Mouse (Mus musculus) embryonic facial prominence, embryonic 15.5 days (tissue): ENCODE results near the gene Bmf. TPM values are rescaled to one million over a fixed set of nuclear protein-coding genes. Genes with fewer than 3 reads are reported as not detected.

Experiments used
- ATAC-seq: fragments of 200-750 bp; cut with Nextera tagmentation; 2 replicates; pipeline ENCODE4 v1.8.0; 2017; ENCODE audit warnings: low read depth, moderate TSS enrichment; ENCODE audit not compliant: insufficient number of reproducible peaks, low FRiP score, low TSS enrichment
- H3K27ac ChIP-seq: fragments of 300-500 bp; sonication (generic); replicated peaks from 2 replicates; pipeline ENCODE4 v1.5.1; 2015; ENCODE audit warnings: mild to moderate bottlenecking, inconsistent platforms
- H3K27me3 ChIP-seq: fragments of 300-500 bp; sonication (generic); 2 replicates; pipeline ENCODE4 v1.6.1; 2015; ENCODE audit warnings: inconsistent platforms
- H3K36me3 ChIP-seq: fragments of 300-500 bp; sonication (generic); 2 replicates; pipeline ENCODE4 v1.6.1; 2015; ENCODE audit warnings: mild to moderate bottlenecking, inconsistent platforms
- H3K4me1 ChIP-seq: fragments of 300-500 bp; sonication (generic); 2 replicates; pipeline ENCODE4 v1.6.1; 2015; ENCODE audit warnings: inconsistent platforms
- H3K4me2 ChIP-seq: fragments of 300-500 bp; sonication (generic); replicated peaks from 2 replicates; pipeline ENCODE4 v1.6.1; 2015; ENCODE audit warnings: mild to moderate bottlenecking, inconsistent platforms
- H3K4me3 ChIP-seq: fragments of 300-500 bp; sonication (generic); replicated peaks from 2 replicates; pipeline ENCODE4 v1.5.1; 2015; ENCODE audit warnings: mild to moderate bottlenecking, inconsistent platforms
- H3K9ac ChIP-seq: fragments of 300-500 bp; sonication (generic); 2 replicates; pipeline ENCODE4 v1.6.1; 2015; ENCODE audit warnings: inconsistent platforms
- H3K9me3 ChIP-seq: fragments of 300-500 bp; sonication (generic); replicated peaks from 2 replicates; pipeline ENCODE4 v1.6.1; 2016; ENCODE audit warnings: inconsistent platforms
- WGBS: fragments of 180-500 bp; shearing (Covaris S2); methylation state at CpG from one replicate; pipeline ENCODE4 v1.1.7; 2015; 5-methylcytosine and 5-hydroxymethylcytosine counted together
- polyA plus RNA-seq: library from polyadenylated mRNA; unstranded; fragments of >200 nt; fragmentation: Nextera tagmentation; extraction: Ambion mirVana; gene quantifications from 2 replicates; pipeline ENCODE4 v1.2.1, GENCODE M21; 2015

Gene Bmf
- polyA plus RNA-seq, 1 experiment from 2014 or later = 6.7 TPM

DNA sequence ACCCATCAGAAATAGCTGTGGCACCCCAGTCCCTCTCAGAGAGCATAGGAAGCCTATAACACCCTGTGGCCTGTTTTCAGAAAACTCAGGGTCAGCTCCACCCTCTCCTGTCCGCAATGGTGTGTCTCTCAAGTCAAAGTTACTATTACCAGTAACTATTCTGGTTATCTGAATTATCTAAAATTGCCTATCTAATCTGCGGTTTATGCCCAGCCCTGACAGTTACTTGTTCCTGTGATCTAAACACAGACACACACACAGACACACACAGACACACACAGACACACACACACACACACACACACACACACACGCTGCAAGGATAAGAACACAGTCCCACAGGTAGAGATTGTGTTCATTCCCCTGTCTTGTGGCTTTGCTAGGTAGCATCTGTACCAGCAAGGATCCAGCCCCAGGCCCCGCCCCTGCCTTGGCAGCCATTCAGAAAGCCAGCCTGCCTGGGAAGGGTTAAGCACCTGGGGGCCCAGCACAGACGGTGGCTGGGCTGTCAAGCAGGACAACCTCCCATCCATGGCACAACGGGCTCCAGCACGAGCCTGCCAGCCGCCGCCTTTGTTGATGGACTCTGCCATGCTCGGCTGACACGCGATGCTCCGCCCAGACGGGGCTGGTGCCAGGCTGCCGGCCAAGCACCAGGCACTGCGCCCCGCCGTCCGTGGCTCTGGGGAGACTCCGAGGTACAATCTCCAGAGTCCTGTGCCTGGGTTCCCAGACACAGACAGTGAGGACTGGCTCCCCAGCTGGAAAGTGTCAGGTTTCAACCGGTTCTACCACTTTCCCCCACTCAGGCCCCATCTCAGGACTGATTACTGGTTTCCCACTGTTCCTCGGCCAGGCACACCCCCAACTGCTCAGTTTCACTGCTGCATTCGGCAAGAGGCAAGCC is 5.3 kb downstream of the Bmf start:
- Histone ChIP-seq H3K9ac (no peak overlapping the region), H3K9me3 (no peaks in the 10 kb centered on the region), H3K27ac (peak overlapping the region; percentile 97), H3K36me3 (no peaks in the 10 kb centered on the region), H3K4me1 (peaks cover 90% of the 10 kb centered on the region), H3K4me2 (peak overlapping the region; percentile 89), H3K4me3 (peak overlapping the region; percentile 33), H3K27me3 (no peaks in the 10 kb centered on the region)
- WGBS = 5% methylated on average over 23 of the region's 23 CpGs
- peak; percentile 84 for ATAC-seq

GRCm38 (mm10) chr2:118542971-118543573 is 6.4 kb downstream of the Bmf start:
- ATAC-seq = no peak
- 84% methylated on average over 1 of the region's 1 CpGs for WGBS
- Histone ChIP-seq H3K4me1 (peaks cover 82% of the 10 kb centered on the region), H3K4me3 (no peak overlapping the region), H3K9ac (no peak overlapping the region), H3K4me2 (peak overlapping the region; percentile 89; the same call in 1 of the 2 replicates), H3K27me3 (no peaks in the 10 kb centered on the region), H3K9me3 (no peaks in the 10 kb centered on the region), H3K36me3 (peaks cover 5% of the 10 kb centered on the region), H3K27ac (peak overlapping the region; percentile 97)

DNA sequence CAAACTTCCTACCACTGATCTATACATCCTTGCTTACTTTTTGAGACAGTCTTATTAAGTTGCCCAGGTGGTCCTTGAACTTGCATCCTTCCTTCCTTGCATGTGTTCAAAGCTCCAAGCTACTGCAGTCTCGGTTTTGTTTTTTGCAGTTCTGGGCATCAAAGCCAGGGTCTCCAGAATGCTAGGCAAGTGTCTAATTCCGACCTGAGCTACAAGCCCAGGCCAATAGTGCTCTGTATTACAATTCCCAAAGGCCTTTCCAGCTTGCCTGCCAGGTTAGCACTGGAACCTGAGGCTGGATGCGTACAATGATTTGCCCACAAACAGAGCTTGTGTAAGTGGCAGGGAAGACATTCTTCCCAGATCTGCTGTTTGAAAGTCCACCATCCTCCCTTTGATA is 7.8 kb downstream of the Bmf start:
- peaks cover 79% of the 10 kb centered on the region for H3K4me1 ChIP-seq

DNA sequence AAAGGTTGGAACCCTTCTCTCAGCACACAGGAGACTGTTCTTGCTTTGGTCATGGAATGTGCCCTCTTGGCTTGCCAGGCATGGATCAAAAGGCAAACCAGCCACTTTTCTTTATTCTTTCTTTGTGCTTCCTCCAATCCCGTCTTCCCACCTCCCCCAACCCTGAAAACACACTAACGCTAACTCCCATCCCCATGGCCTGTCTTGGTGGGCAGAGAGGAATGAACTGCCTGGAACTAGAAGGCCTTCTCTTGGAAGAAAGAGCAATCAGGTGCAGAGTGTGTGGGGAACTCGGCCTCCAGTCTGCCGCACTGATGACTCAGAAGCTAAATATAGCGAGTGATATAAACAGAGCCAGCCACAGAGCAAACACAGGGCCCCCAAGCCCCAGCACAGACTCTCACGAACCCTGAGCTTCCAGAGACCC is 8.8 kb downstream of the Bmf start:
- WGBS = 11% methylated on average over 6 of the region's 6 CpGs
- no peaks in the 10 kb centered on the region for H3K9me3 ChIP-seq
- no peak overlapping the region for H3K9ac ChIP-seq
- no peak overlapping the region for H3K4me2 ChIP-seq
- H3K4me3 ChIP-seq = no peak overlapping the region
- peak; percentile 45; the same call in 1 of the 2 replicates for ATAC-seq
- peak overlapping the region; percentile 84 for H3K27ac ChIP-seq
- H3K4me1 ChIP-seq = peaks cover 77% of the 10 kb centered on the region
- H3K36me3 ChIP-seq = peaks cover 5% of the 10 kb centered on the region
- no peaks in the 10 kb centered on the region for H3K27me3 ChIP-seq

More for the DNA sequence above, 7.8 kb downstream of the Bmf start:
- Histone ChIP-seq H3K27ac (no peak overlapping the region), H3K9ac (no peak overlapping the region), H3K27me3 (no peaks in the 10 kb centered on the region), H3K9me3 (no peaks in the 10 kb centered on the region), H3K4me3 (no peak overlapping the region), H3K36me3 (peaks cover 5% of the 10 kb centered on the region), H3K4me2 (no peak overlapping the region)
- 75% methylated on average over 3 of the region's 3 CpGs for WGBS
- no peak for ATAC-seq

DNA sequence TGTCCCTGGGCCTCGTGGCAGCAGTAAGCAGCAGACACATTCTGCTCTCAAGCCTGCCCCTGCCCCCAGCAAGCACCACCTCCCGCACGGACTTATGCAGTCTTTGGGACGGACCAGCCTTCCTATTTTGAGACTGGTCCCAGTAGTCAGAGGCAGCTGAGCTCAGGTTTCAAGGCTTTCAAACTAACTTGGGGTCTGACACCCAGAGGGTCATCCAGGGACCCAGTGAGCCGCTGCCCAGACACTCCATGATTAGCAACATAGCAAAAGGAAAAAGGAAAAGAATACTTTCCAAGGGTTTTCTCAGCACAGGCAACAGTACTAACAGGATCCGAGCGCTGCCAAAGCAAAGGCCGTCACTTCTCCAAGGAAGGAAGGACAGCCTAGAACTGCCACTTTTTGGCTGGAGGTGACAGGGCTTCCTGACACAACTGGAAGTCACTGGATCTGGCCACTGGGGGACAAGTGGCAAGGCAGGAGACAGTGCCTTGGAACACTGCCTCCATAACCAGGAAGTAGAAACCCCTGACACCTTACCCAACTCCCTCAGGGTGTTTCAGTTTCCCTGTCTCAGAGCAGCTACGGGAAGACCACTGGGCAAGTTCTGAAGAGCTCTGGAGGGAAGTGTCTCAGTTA is 9.5 kb downstream of the Bmf start:
- H3K9ac ChIP-seq = no peak overlapping the region
- peak overlapping the region; percentile 84 for H3K27ac ChIP-seq
- no peak overlapping the region for H3K4me2 ChIP-seq
- H3K27me3 ChIP-seq = no peaks in the 10 kb centered on the region
- ATAC-seq = no peak
- WGBS = 39% methylated on average over 9 of the region's 9 CpGs
- peaks cover 70% of the 10 kb centered on the region for H3K4me1 ChIP-seq
- peaks cover 5% of the 10 kb centered on the region for H3K36me3 ChIP-seq
- no peaks in the 10 kb centered on the region for H3K9me3 ChIP-seq
- H3K4me3 ChIP-seq = no peak overlapping the region

- Histone ChIP-seq H3K36me3 (peaks cover 5% of the 10 kb centered on the region), H3K4me1 (peaks cover 64% of the 10 kb centered on the region), H3K9me3 (no peaks in the 10 kb centered on the region), H3K9ac (no peak overlapping the region), H3K27me3 (no peaks in the 10 kb centered on the region), H3K4me3 (no peak overlapping the region), H3K27ac (no peak overlapping the region; the same call in 1 of the 2 replicates), H3K4me2 (no peak overlapping the region)
- 77% methylated on average over 8 of the region's 8 CpGs for WGBS
- ATAC-seq = no peak
These were observed 10.4 kb downstream of the Bmf start for GRCm38 (mm10) chr2:118539040-118539439.

- H3K4me2 ChIP-seq = no peak overlapping the region
- H3K36me3 ChIP-seq = peaks cover 5% of the 10 kb centered on the region
- peaks cover 64% of the 10 kb centered on the region for H3K4me1 ChIP-seq
- 35% methylated on average over 4 of the region's 4 CpGs for WGBS
- H3K9ac ChIP-seq = no peak overlapping the region
- 0 out of 2 replicates have a peak overlapping the region, but pooled peaks have one; percentile 35 for H3K27ac ChIP-seq
- no peak overlapping the region for H3K4me3 ChIP-seq
- ATAC-seq = no peak
- H3K9me3 ChIP-seq = no peaks in the 10 kb centered on the region
- H3K27me3 ChIP-seq = no peaks in the 10 kb centered on the region
These were observed 12.3 kb downstream of the Bmf start for GRCm38 (mm10) chr2:118537226-118537625.

DNA sequence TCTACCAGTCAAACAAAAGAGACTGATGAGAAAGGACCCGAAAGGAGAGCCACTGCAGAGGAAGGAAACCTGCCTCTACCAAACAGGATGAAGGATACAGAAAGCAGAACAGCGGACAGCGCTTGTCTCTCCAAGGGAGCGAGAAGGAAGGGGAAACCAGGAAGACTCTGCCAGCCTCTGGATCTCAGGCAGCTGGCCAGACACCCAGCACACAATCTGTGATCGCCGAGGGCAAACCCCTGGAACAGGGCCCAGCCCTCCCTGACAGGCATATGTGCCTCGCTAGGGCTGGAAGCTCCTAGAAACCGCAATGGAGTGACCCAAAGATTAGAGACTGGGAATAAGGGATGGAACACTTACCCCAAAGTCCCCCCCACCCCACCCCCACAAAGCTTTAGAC is 12.9 kb downstream of the Bmf start:
- H3K27ac ChIP-seq = peak overlapping the region; percentile 35
- H3K9me3 ChIP-seq = no peaks in the 10 kb centered on the region
- H3K9ac ChIP-seq = no peak overlapping the region
- WGBS = 44% methylated on average over 8 of the region's 8 CpGs
- no peak overlapping the region for H3K4me2 ChIP-seq
- ATAC-seq = no peak
- no peak overlapping the region for H3K4me3 ChIP-seq
- H3K4me1 ChIP-seq = peaks cover 66% of the 10 kb centered on the region
- H3K36me3 ChIP-seq = peaks cover 5% of the 10 kb centered on the region
- H3K27me3 ChIP-seq = no peaks in the 10 kb centered on the region

DNA sequence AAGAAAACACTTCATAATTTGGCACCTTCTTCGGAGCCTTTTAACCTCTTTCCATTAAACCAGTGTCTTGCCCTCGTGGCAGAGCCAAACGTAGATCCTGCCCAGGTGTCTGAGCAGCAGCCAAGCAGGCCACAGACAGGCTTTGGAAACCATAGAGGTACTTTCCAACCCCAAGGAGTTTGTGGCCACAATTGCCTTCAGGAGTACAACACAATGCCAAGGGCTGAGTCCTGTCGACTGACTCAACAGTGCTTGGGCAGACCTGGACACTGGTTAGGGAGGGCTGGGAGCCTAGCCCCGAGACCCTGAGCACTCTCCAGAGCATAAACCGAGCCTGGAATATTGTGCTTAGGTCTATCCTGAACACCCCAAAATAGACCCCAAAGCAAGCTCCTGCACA is 13.4 kb downstream of the Bmf start:
- no peak for ATAC-seq
- H3K4me1 ChIP-seq = peaks cover 68% of the 10 kb centered on the region

DNA sequence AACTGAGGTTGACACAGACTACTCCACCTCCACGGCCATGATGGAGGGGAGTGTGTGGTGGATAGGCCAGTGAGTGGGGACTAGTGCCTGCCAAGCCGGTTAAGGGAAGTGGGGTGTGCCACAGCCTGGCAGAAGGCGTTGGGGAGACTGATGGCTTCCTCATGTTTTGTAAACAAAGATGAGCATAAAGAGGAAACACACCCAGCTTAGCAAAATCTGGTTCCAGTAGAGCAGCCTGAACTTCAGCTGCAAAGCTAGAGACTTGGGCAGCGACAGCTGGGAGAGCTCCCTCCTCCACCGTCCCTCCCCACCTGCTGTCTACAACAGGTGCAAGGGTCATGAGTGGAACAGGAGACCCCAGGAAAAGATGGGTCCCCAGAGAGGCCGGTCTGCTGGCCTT is 15.5 kb downstream of the Bmf start:
- Histone ChIP-seq H3K4me2 (no peak overlapping the region), H3K9me3 (no peaks in the 10 kb centered on the region), H3K4me1 (peaks cover 72% of the 10 kb centered on the region), H3K27ac (peak overlapping the region; percentile 92), H3K9ac (no peak overlapping the region), H3K4me3 (no peak overlapping the region), H3K27me3 (no peaks in the 10 kb centered on the region), H3K36me3 (peaks cover 5% of the 10 kb centered on the region)
- ATAC-seq = no peak
- 31% methylated on average over 6 of the region's 6 CpGs for WGBS

More for the DNA sequence above, 13.4 kb downstream of the Bmf start:
- Histone ChIP-seq H3K27ac (peak overlapping the region; percentile 35), H3K27me3 (no peaks in the 10 kb centered on the region), H3K4me3 (no peak overlapping the region), H3K36me3 (peaks cover 5% of the 10 kb centered on the region), H3K4me2 (no peak overlapping the region), H3K9ac (no peak overlapping the region), H3K9me3 (no peaks in the 10 kb centered on the region)
- 66% methylated on average over 6 of the region's 6 CpGs for WGBS
